Mouse (Mus musculus) cerebellum, adult 18-20 months (tissue): Measurements from ENCODE around the gene Cfap161.

Experiments used
- DNase-seq, 2 experiments: peaks; one replicate each; pipeline ENCODE4 v3.0.0; 2021

Cfap161 gene

DNA sequence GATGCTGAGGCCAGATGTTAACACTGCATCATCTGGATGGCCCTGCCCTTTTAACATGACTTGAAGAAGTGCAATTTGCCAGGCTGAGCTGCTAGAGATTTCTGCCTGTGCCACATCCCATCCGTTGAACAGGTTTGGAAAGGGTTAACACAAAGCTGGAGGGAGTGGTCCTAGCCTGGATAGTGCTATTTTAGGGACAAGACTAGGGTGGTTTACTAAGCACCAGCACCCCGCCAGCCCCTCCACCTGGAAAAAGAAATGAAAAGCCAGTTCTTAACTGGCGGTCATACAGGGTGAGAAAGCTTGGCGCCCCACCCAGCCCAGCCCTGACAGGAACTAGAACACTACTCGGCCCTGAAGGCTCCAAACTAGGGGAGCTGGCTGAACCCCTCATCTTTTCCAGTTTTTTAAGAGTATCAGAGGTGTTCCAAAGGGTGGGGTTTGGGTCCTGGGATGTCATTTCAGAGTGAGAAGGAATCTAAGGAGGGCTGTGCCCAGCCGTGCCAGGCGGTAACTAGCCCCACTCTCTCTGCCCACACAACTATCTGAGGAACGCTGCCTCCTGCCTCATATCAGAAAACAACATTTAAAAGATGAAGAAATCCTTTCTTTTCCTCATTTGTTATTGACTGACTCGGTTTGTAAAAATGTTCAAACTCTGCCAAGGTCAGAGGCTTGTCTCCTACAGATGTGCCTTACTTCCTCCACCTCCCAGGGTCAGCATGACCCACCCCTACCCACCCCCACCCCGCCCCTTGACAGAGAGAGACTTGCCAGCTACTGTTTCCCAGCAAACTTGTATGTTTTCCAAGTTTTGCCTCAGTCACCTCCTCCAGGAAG is 55.8 kb downstream of the Cfap161 start:
- no peak for DNase-seq

DNA sequence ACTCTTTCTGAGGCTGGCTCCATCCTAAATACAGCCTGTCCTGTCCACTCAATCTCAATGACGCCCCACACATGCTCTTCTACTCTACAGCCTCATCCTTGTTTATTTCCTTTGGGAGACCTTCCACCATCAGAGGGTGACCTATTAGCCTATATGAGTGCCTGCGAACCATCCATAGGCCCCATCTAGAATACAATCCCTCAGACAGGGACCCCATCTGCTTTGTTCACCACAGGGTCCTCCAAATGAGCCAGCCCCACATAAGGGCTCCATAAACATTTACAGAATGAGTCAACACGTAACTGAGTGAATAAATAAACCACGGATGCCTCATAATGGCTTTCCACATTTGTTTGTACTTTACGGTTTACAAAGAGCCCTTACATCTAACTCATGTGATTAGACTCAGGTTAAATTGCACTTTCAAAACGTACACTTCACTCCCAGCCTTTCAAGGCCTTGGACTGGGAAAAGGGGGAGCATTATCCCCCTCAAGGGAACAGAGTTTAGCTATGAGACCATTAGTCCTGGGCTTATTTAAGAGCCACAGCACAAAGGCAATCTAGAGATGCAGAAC is 56.7 kb downstream of the Cfap161 start:
- DNase-seq = no peak

DNA sequence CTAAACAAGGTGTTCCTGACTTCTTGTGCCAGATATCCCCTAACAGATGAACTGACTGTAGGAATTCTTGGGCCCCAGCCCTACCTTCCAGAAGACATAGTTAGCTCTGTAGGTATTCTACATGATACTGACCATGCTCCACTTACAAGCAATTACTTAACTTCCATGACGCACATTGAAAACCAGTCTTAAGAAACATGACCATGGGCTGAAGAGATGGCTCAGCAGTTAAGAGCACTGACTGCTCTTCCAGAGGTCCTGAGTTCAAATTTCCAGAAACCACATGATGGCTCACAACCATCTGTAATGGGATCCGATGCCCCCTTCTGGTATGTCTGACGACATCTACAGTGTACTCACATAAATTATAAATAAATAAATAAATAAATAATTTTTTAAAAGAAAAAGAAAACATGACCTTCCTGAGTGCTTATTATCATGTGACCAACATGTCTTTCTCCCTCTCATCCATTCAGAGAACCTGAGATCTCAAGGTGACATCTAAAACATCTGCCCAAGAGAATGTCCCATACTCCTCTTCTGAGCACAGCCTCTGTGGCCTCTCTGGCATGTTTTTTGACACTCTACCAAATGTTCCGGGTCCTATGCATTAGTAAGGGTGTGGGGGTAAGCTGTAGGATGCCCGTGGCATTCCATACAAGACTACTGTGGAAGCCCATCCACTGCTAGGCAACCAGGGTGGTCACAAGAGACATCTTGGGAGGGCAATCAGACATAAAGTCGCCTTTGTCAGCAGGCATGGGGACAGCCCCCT is 58.2 kb downstream of the Cfap161 start:
- peak in 1 of 2 experiments; percentile 0 for DNase-seq

DNA sequence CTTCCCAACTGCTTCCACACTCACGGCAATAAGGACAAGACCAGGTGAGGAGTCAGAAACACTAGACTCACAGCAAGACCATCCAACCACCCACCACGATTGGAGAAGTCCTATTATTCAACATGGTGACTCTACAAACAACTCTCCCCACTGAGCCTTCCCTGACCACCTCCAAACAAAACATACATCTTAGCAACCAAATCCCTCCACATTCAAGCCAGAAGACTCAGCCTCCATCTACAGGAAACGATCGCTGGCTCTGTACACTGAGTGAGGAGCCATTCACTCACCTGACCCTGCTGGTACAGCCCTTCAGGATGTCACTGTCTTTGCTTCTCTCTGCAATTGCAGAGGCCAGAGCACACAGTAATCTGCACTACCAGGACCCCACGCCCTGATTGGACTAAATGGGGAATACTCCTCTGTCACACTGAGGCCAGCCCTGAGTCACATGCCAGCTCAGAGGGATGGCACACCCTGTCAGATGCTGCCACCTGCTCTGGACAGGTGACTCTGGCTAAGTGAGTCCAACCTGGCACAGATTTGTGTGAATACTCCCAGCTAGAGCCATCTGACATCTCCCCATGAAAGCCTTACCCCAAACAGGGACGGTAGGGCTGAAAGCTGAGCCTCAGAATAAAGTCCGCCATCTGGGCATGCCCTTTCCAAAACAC is 59.4 kb downstream of the Cfap161 start:
- peak; percentile 92 to 96 for DNase-seq

DNA sequence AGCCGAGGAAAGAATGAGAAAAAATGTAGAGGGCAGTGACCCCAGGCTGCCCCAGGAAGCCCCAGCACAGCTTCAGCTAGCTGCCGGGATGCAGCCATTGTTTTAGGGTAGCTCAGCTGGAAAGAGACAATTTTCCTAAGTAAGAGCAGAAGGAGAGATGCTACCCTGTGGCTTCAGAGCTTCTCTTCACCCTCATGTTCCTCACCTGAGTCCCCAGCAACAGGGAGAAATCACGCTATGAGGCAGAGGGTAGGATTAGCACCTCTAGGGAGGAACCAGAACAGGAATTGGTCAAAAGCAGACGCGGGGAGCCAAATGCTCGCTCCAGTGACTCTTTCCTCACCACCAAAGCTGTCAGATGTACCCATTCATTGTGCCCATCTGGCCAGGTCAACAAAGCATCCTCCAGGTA is 60.0 kb downstream of the Cfap161 start:
- peak; percentile 62 to 63 for DNase-seq

DNA sequence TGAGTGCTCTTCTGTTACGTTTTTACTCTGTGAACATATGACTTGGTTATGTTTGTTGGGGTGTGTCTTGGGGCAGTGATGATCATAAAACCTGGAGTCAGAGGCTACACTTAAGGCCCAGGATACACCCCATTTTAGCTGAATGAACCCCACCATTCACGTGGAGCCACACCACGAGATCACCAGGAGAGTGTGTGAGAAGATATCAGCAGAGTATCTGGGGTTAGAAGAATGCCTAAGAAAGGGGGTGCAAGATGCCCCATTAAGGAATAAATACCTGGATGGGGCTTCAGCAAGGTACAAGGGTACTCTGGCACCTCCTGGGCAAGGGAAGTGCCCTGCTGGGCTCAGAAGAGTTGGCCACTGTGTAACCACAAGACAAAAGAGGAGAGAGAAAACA is 60.4 kb downstream of the Cfap161 start:
- DNase-seq = no peak

DNA sequence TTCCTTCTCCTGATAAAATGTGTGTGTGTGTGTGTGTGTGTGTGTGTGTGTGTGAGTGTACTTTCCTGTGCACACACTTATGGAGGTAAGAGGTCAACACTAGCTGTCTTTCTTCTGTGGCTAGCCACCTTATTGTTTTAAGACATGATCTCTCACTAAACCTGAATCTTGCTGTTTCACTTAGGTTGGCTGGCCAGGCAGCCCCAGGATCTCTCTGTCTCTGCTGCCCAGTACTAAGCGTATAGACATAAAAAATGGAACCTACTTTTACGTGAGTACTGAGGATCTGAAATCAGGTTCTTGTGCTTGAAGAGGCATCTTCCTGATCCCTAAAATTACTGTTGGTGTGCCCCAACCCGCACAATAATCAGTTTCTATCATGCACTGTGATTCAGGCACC is 61.9 kb downstream of the Cfap161 start:
- no peak for DNase-seq

DNA sequence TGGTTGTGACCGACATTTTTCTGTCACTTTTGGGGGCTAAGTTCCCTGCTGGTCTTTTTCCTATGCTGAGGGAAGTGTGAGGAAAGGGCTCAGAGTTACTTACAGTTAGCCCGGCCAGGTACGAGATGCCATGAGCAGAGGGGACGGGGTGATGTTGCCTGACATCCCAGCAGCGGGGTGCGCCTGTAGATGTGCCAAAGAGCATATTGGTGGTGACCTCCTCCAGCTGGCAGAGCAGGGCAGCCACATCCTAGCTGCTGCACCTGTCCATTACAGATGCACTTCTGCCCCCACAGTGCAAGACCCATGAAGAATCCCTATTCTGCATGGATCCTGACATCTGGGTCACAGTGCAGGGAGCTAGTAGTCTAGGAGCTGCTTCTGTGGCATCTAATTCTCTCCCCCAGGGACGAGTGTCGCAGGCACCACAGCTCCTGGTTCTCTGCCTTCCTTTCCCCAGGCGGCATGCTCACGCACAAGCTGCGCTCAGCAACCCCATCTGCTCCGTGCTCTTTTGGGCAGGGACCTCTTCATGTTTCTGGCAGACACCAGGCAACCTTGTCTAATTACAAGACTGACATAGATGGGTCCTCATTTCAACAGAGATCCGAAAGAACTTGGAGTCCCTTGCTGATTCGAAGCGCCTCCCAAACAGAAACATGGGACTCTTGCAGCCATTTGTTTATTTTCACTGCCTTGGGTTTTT is 62.6 kb downstream of the Cfap161 start:
- DNase-seq = peak; percentile 89 to 93

DNA sequence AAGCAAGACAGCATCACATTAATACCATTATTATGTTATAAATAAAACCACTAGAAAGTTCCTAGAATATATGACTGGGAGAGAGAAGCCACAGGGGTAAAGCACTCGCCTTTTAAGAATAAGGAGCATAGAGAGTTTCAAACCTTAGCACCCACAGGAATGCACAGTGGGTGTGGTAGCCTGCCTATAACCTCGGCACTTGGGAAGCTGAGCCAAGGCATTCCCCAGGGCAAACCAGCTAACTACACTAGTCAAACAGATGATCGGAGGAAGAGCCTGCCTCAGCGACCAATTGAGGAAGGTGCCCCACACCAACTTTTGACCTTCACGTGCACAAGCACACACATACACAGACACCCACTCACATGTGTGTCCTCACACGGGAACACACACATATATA is 63.4 kb downstream of the Cfap161 start:
- no peak for DNase-seq

DNA sequence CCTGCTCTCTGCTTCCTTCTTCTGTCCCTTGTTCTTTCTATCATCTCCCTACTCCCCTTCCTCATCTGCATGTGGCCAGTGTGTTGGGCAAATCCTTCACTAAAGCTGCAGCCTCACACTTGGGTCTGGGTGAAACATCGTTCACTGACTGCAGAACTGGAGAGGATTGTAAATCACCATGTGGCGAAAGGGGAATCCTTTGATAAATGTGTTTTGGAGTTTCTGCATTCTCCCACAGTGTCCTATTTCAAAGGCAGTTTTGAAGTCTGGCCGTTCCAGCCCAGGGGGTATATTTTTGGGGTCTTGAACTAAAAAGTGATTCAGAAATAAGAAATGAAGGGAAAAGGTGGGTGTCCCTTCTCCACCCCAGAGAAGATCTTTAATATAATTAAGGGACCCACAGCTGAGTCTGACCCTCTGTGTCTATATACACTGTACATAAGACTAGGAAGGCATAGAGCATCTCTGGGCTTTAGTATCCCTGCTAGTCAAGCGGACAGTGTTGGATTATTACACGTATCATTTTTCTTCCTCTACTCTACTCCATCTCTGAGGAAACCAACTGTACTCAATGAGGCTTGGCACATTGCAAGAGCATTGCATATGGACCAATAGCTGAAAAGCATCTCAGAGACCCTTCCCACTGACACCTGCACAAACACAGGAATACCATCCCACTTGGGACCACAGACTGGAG is 67.6 kb downstream of the Cfap161 start:
- DNase-seq = no peak

DNA sequence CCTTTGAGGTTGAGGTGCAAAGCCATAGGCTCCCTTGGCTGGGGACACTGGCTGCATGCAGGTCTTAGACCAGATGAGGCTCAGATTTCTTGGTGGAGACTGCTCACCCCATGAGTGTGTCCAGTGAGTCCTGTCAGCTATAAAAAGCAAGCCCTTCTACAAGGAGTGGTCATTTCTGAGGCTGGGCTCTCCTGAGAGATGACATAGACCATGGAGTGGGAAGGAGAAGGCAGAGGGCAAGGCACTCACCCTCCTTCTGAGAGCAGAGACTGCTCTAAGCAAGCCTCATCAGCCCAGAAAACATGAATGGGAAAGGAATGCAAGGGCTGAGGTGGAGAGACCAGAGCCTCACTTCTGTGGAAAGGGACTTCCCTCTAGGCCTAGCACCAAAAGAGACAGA is 68.9 kb downstream of the Cfap161 start:
- no peak for DNase-seq

DNA sequence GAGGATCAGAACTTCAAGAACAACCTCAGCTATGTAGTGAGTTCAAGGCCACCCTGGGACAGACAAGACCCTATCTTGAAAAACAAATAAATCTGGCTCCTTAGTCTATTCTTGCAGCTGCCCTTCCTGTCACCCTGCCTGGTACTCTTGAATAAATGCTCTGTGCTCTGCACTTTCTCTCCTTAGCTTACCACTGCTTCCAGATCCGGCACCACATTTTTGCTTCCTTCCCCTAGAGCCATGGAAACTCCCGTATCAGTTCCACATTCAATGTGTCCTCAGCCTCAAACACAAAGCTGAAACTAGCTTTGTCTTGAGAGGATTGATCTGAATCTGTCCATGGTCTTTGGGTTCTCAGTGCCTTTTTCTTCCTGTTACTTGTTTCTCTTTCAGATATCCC is 70.1 kb downstream of the Cfap161 start:
- no peak for DNase-seq
